Mouse (Mus musculus) CH12.LX (cell line): ENCODE measurements around the gene Sh2b1. TPM values are rescaled to one million over a fixed set of nuclear protein-coding genes. Genes with fewer than 3 reads are reported as not detected.

Experiments
- DNase-seq: peaks from one replicate; pipeline ENCODE4 v3.0.0-alpha.2; 2013; ENCODE audit errors: extremely low read depth
- H3K27ac ChIP-seq: 2 replicates; pipeline ENCODE4 v1.5.1; 2012; ENCODE audit warnings: low read depth, mild to moderate bottlenecking, control low read depth, moderate library complexity; ENCODE audit not compliant: insufficient read depth
- H3K27me3 ChIP-seq: replicated peaks from 2 replicates; pipeline ENCODE3; 2012; ENCODE audit warnings: inconsistent platforms
- H3K36me3 ChIP-seq, 2 experiments: replicated peaks in 1 of 2; 2 replicates each; pipeline versions ENCODE3 to v1.6.1; 2012; ENCODE audit warnings: inconsistent platforms in 1 of 2, low read length in 1 of 2, mild to moderate bottlenecking in 1 of 2, mixed read lengths in 1 of 2, moderate library complexity in 1 of 2; ENCODE audit not compliant: control insufficient read depth in 1 of 2, insufficient read depth in 1 of 2
- H3K4me1 ChIP-seq, 2 experiments: 2 replicates each; pipeline ENCODE4 v1.6.1; 2012; ENCODE audit warnings: inconsistent platforms in 1 of 2, moderate library complexity in 1 of 2; ENCODE audit not compliant: insufficient read depth in 2 of 2, control insufficient read depth in 1 of 2
- H3K4me2 ChIP-seq: 2 replicates; pipeline ENCODE4 v1.6.1; 2012; ENCODE audit warnings: low read depth, mild to moderate bottlenecking, control low read depth; ENCODE audit not compliant: poor library complexity, insufficient read depth, severe bottlenecking
- H3K4me3 ChIP-seq, 3 experiments: fragments of 150-350 bp in 1 of 3; sonication (generic) in 1 of 3; replicated peaks in 1 of 3; 2 replicates each; pipeline versions ENCODE3 to v1.5.1; 2011 to 2012; ENCODE audit warnings: low read depth in 2 of 3, low read length in 2 of 3, mild to moderate bottlenecking in 2 of 3, moderate library complexity in 2 of 3, control low read depth in 1 of 3, improper control_type of control experiment in 1 of 3, inconsistent platforms in 1 of 3, mixed read lengths in 1 of 3; ENCODE audit not compliant: poor library complexity in 1 of 3
- H3K79me2 ChIP-seq: replicated peaks from 2 replicates; pipeline ENCODE4 v1.6.1; 2012; ENCODE audit warnings: mild to moderate bottlenecking, moderate library complexity; ENCODE audit not compliant: control insufficient read depth, poor library complexity, insufficient read depth, severe bottlenecking; ENCODE audit errors: extremely low read depth
- H3K9ac ChIP-seq: 2 replicates; pipeline ENCODE4 v1.6.1; 2012; ENCODE audit warnings: low read depth, mild to moderate bottlenecking, control low read depth, moderate library complexity; ENCODE audit not compliant: insufficient read depth
- H3K9me3 ChIP-seq: replicated peaks from 2 replicates; pipeline ENCODE3; 2012; ENCODE audit warnings: low read length, inconsistent platforms, mixed read lengths
- CHD1 ChIP-seq: IDR thresholded peaks from 2 replicates; pipeline ENCODE4 v1.6.1; 2012; ENCODE audit warnings: low read depth, low read length, improper control_type of control experiment, inconsistent platforms
- ELF1 ChIP-seq: IDR thresholded peaks from 2 replicates; pipeline ENCODE4 v1.6.1; 2014; ENCODE audit warnings: low read depth, mild to moderate bottlenecking, inconsistent platforms, low read length, improper control_type of control experiment
- ETS1 ChIP-seq: conservative IDR thresholded peaks from 2 replicates; pipeline ENCODE4 v1.6.1; 2012; ENCODE audit warnings: low read depth, mild to moderate bottlenecking, inconsistent platforms, low read length, improper control_type of control experiment, moderate library complexity
- JUN ChIP-seq: IDR thresholded peaks from 2 replicates; pipeline ENCODE4 v1.6.1; 2011; ENCODE audit warnings: low read depth, mild to moderate bottlenecking, low read length, improper control_type of control experiment, moderate library complexity; ENCODE audit not compliant: insufficient read depth
- JUND ChIP-seq: conservative IDR thresholded peaks from 2 replicates; pipeline ENCODE4 v1.6.1; 2011; ENCODE audit warnings: low read depth, low read length, improper control_type of control experiment
- MAX ChIP-seq: IDR thresholded peaks from 2 replicates; pipeline ENCODE4 v1.6.1; 2011; ENCODE audit warnings: low read length, improper control_type of control experiment
- MAZ ChIP-seq: IDR thresholded peaks from 2 replicates; pipeline ENCODE4 v1.6.1; 2012; ENCODE audit warnings: low read depth, mild to moderate bottlenecking, inconsistent platforms, low read length, improper control_type of control experiment, moderate library complexity
- POLR2A ChIP-seq: IDR thresholded peaks from 2 replicates; pipeline ENCODE4 v1.6.1; 2011; ENCODE audit warnings: low read depth, mild to moderate bottlenecking, improper control_type of control experiment, low read length
- POLR2AphosphoS2 ChIP-seq: IDR thresholded peaks from 2 replicates; pipeline ENCODE4 v1.6.1; 2011; ENCODE audit warnings: low read depth, low read length, improper control_type of control experiment
- RCOR1 ChIP-seq: conservative IDR thresholded peaks from 2 replicates; pipeline ENCODE4 v1.6.1; 2012; ENCODE audit warnings: low read depth, mild to moderate bottlenecking, inconsistent platforms, low read length, improper control_type of control experiment
- SMC3 ChIP-seq: IDR thresholded peaks from 2 replicates; pipeline ENCODE4 v1.6.1; 2011; ENCODE audit warnings: low read depth, low read length, improper control_type of control experiment
- TCF12 ChIP-seq: IDR thresholded peaks from 2 replicates; pipeline ENCODE4 v1.6.1; 2014; ENCODE audit warnings: low read depth, mild to moderate bottlenecking, inconsistent platforms, low read length, improper control_type of control experiment
- UBTF ChIP-seq: IDR thresholded peaks from 2 replicates; pipeline ENCODE4 v1.6.1; 2012; ENCODE audit warnings: low read depth, mild to moderate bottlenecking, inconsistent platforms, low read length, improper control_type of control experiment, moderate library complexity
- USF1 ChIP-seq: IDR thresholded peaks from 2 replicates; pipeline ENCODE4 v1.6.1; 2014; ENCODE audit warnings: low read depth, mild to moderate bottlenecking, inconsistent platforms, low read length, improper control_type of control experiment
- ZKSCAN1 ChIP-seq: IDR thresholded peaks from 2 replicates; pipeline ENCODE4 v1.6.1; 2012; ENCODE audit warnings: low read depth, inconsistent platforms, low read length, improper control_type of control experiment, borderline replicate concordance
- ZNF384 ChIP-seq: IDR thresholded peaks from 2 replicates; pipeline ENCODE4 v1.6.1; 2012; ENCODE audit warnings: low read depth, low read length, improper control_type of control experiment, inconsistent platforms
- dilution Hi-C: fragments of 300-500 bp; cut with MboI; formaldehyde crosslinking; loops from 2 replicates; pipeline ENCODE4 v1.14.3; 2020; ENCODE audit warnings: low sequenced_read_pairs; ENCODE audit not compliant: extremely low pct_unique_long_range_greater_than_20kb, extremely low pct_ligation_motif_present
- in situ Hi-C: fragments of 300-500 bp; cut with MboI; formaldehyde crosslinking; loops from 3 replicates; pipeline ENCODE4 v1.14.3; 2019; ENCODE audit warnings: low sequenced_read_pairs, low pct_ligation_motif_present, low pct_unique_long_range_greater_than_20kb, mixed read lengths
- polyA plus RNA-seq: library from polyadenylated mRNA; unstranded; fragments of >175 nt; gene quantifications from 2 replicates; pipeline ENCODE4 v1.2.1, GENCODE M21; 2012; ENCODE audit warnings: low read depth; ENCODE audit not compliant: insufficient read length
- total RNA-seq, 2 experiments: library from RNA; depleted of rRNA; stranded (reverse); fragments of 300-350 nt in 1 of 2; fragments of >200 nt in 1 of 2; gene quantifications; 2 replicates each; pipeline ENCODE4 v1.2.3; 2012 to 2014

Gene Sh2b1
- total and polyA plus RNA-seq, 3 experiments: 5.2 to 31.3 (median 13.4) TPM

DNA sequence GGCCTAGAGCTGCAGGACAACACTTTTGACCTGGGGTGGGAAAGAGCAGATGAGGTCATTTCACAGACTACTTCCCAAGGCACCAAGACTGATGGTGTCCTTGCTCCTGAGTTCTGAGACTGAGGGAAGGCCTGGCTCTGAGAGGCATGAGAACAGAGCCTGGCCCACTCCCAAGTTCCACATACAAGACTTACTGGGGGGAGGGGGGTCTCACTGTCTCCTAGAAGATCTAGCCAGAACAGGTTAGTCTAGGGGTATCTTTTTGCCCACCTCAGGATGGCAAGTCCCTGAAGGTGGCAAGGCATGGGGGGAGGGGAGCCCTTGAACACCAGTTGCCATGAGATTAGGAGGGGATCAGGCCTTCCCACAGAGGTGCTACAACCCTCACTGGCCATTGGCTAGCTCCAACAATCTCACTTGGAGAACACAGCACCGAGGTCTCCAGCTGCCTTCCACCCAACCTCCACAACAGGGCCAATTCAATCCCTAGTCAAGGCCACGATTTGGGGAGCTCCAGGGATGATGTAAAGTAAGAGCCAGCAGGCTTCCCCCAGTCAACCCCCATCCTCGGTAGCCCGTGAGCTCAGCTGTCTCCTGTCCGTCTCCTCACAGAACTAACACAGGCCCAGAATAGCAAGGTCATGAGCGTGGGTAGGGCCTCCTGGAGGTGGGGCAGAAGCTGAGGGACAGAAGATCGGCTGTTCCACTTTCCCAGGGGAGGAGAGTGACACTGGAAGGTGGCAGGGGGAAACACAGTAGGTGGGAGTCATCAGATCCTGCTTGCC, 9.8 kb downstream of the Sh2b1 start:
- H3K4me1 ChIP-seq: peaks cover 6 to 85% of the 10 kb centered on the region in 2 experiments
- no peak for TF ChIP-seq ZKSCAN1
- no peak for TF ChIP-seq MAZ
- TF ChIP-seq JUND: no peak
- no peak for TF ChIP-seq MAX
- no peak; the same call in 1 of the 2 replicates for TF ChIP-seq ETS1
- TF ChIP-seq POLR2A: no peak
- TF ChIP-seq USF1: no peak
- TF ChIP-seq ELF1: no peak
- TF ChIP-seq CHD1: no peak
- TF ChIP-seq JUN: no peak
- TF ChIP-seq UBTF: no peak
- no peak for TF ChIP-seq RCOR1
- no peak overlapping the region for H3K4me2 ChIP-seq
- no peak for DNase-seq
- H3K36me3 ChIP-seq: peaks cover 36 to 56% of the 10 kb centered on the region in 2 experiments
- no peaks in the 10 kb centered on the region for H3K9me3 ChIP-seq
- in situ Hi-C loops: no loop called here
- no peak overlapping the region for H3K4me3 ChIP-seq
- dilution Hi-C loops: no loop called here
- no peak overlapping the region for H3K27ac ChIP-seq
- H3K9ac ChIP-seq: no peak overlapping the region
- no peaks in the 10 kb centered on the region for H3K27me3 ChIP-seq
- no peaks in the 10 kb centered on the region for H3K79me2 ChIP-seq

DNA sequence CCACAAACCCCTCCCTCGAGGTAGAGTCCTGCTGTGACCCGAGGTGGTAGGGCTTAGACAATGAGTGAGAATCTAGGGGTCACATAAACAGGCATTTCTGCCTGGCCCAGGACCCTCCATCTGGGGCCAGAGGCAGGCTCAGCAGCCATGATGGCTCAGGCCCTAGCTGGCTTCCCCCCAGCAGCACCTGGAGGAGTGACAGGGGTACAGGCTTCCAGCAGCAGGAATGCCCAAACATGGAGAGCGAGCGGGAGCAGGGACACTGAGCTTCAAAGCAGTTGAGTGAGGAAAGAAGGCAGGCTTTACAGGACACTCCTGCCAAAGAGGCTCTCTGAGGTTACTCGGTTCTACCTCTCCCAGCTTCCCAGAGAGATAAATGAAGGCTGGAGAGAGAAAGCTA, 10.4 kb downstream of the Sh2b1 start:
- Histone ChIP-seq H3K4me1 (peaks cover 9 to 85% of the 10 kb centered on the region in 2 experiments), H3K36me3 (peaks cover 34 to 51% of the 10 kb centered on the region in 2 experiments), H3K79me2 (no peaks in the 10 kb centered on the region), H3K4me2 (no peak overlapping the region), H3K27me3 (no peaks in the 10 kb centered on the region), H3K27ac (no peak overlapping the region), H3K4me3 (no peak overlapping the region), H3K9me3 (no peaks in the 10 kb centered on the region), H3K9ac (no peak overlapping the region)
- TF ChIP-seq ZKSCAN1 (no peak), POLR2AphosphoS2 (no peak), TCF12 (no peak), SMC3 (no peak), ZNF384 (no peak), ELF1 (no peak)
- in situ Hi-C loops (no loop called here), dilution Hi-C loops (no loop called here)
- no peak for DNase-seq
